Comparison of ENCODE assay signal across 23 mouse cellular contexts in the genomic region with DNA sequence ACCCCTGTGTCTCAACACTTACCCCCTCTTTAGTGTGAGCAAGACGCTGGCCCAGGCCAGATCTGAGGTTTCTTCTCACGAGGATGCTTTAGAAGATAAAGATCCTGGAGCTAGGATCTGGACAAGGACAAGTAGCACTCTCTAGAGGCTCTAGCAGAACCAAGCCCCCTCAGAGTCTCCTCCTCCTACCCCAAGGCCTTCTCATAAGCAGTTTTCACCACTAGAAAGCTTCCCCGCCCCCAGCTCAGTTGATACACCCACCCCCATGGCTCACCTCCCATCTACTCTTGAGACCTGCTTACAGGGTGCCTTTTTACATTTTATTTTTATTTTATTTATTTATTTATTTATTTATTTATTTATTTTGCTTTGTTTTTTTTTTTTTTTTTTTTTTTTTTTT. TPM values are rescaled to one million over a fixed set of nuclear protein-coding genes. Genes with fewer than 3 reads are reported as not detected.
A peak's percentile ranks its signal among the peaks of the same experiment; 100 is the strongest.
DNase-seq lines count a peak whose midpoint lies in the region; ATAC-seq and TF ChIP-seq lines count a peak whose summit lies in the region.
"Had no signal": no experiment of that assay in that cellular context is flagged by ENCODE, and none has a peak within 500 bp of the region (broad histone marks: within the 10 kb centered on the region; RNA-seq: fewer than 3 reads in every experiment).

No protein-coding gene starts in this region.

- H3K4me1 ChIP-seq in forebrain, embryonic 12.5 days, result peaks cover 37% of the 10 kb centered on the region
- peaks cover 14% of the 10 kb centered on the region for H3K4me1 ChIP-seq in forebrain, embryonic 15.5 days
- 0 out of 2 replicates have a peak, but pooled peaks cover 3% of the 10 kb centered on the region for H3K4me1 ChIP-seq in kidney, postnatal 0 days (replicated peaks; ENCODE audit: insufficient read depth, low read length)
- peaks cover 72% of the 10 kb centered on the region for H3K4me1 ChIP-seq in E14TG2a.4 (replicated peaks; ENCODE audit: low read depth, low read length)
- peaks cover 31% of the 10 kb centered on the region for H3K4me1 ChIP-seq in hindbrain, embryonic 14.5 days (replicated peaks; ENCODE audit: control insufficient read depth, insufficient read depth, low read length)

- no peaks in the 10 kb centered on the region for H3K27me3 ChIP-seq in forebrain, embryonic 12.5 days
- H3K27me3 ChIP-seq in forebrain, embryonic 15.5 days, result no peaks in the 10 kb centered on the region
- no peaks in the 10 kb centered on the region for H3K27me3 ChIP-seq in kidney, postnatal 0 days (ENCODE audit: insufficient read depth, low read length)
- H3K27me3 ChIP-seq in E14TG2a.4 (ENCODE audit: insufficient read depth, low read length), result no peaks in the 10 kb centered on the region
- H3K27me3 ChIP-seq in hindbrain, embryonic 14.5 days (ENCODE audit: control insufficient read depth, insufficient read depth, low read length), result no peaks in the 10 kb centered on the region
- H3K27me3 ChIP-seq: embryonic facial prominence, embryonic 13.5 days; lung, embryonic 15.5 days had no signal

- H3K9me3 ChIP-seq in forebrain, embryonic 12.5 days, result no peaks in the 10 kb centered on the region
- no peaks in the 10 kb centered on the region for H3K9me3 ChIP-seq in forebrain, embryonic 15.5 days
- no peaks in the 10 kb centered on the region for H3K9me3 ChIP-seq in kidney, postnatal 0 days (replicated peaks; ENCODE audit: low read length)
- no peaks in the 10 kb centered on the region for H3K9me3 ChIP-seq in E14TG2a.4 (ENCODE audit: low read length)
- H3K9me3 ChIP-seq in hindbrain, embryonic 14.5 days (ENCODE audit: control insufficient read depth, low read length), result no peaks in the 10 kb centered on the region
- H3K9me3 ChIP-seq: embryonic facial prominence, embryonic 13.5 days; lung, embryonic 15.5 days had no signal

- TF ChIP-seq CTCF in kidney, postnatal 0 days (IDR thresholded peaks at IDR 0.05; ENCODE audit: low read depth), result no peak
- TF ChIP-seq CTCF in E14TG2a.4 (conservative IDR thresholded peaks at IDR 0.05; ENCODE audit: low read length), result no peak

- no peak for ATAC-seq in forebrain, embryonic 12.5 days (ENCODE audit: low FRiP score)
- no peak for ATAC-seq in forebrain, embryonic 15.5 days (replicated peaks)
- no peak for ATAC-seq in kidney, postnatal 0 days (replicated peaks; ENCODE audit: low FRiP score, low read depth)
- ATAC-seq in hindbrain, embryonic 14.5 days (ENCODE audit: low FRiP score), result no peak

- no peak overlapping the region for H3K9ac ChIP-seq in forebrain, embryonic 12.5 days
- H3K9ac ChIP-seq in forebrain, embryonic 15.5 days (replicated peaks), result no peak overlapping the region
- H3K9ac ChIP-seq in kidney, postnatal 0 days (ENCODE audit: low read depth, low read length), result no peak overlapping the region
- H3K9ac ChIP-seq in hindbrain, embryonic 14.5 days, result no peak overlapping the region
- H3K9ac ChIP-seq: embryonic facial prominence, embryonic 13.5 days; liver, embryonic 14.5 days; lung, embryonic 15.5 days had no signal

- no peak for DNase-seq in kidney, postnatal 0 days (ENCODE audit: low spot score)
- DNase-seq in kidney, adult 11 months, result no peak
- DNase-seq in hindbrain, embryonic 14.5 days (ENCODE audit: low spot score), result no peak
- no peak for DNase-seq in layer of hippocampus, adult 9-11 months
- DNase-seq: adrenal gland, adult 8-10 months; cerebellum, adult 9-10 months; gastrocnemius, adult 2 months; heart, postnatal 4 days; kidney, postnatal 10 days; lung, postnatal 4 days; thymus, postnatal 25 days had no signal

- WGBS in forebrain, embryonic 12.5 days, result 63% methylated on average over 3 of the region's 3 CpGs
- WGBS in forebrain, embryonic 15.5 days, result 65% methylated on average over 3 of the region's 3 CpGs
- WGBS in kidney, postnatal 0 days, result 69% methylated on average over 3 of the region's 3 CpGs
- 59% methylated on average over 3 of the region's 3 CpGs for WGBS in hindbrain, embryonic 14.5 days

- H3K4me3 ChIP-seq in forebrain, embryonic 12.5 days (replicated peaks), result no peak overlapping the region
- H3K4me3 ChIP-seq in forebrain, embryonic 15.5 days, result no peak overlapping the region
- no peak overlapping the region for H3K4me3 ChIP-seq in kidney, postnatal 0 days (replicated peaks; ENCODE audit: low read depth, low read length)
- peak overlapping the region; percentile 43 for H3K4me3 ChIP-seq in E14TG2a.4 (replicated peaks; ENCODE audit: low read length)
- H3K4me3 ChIP-seq in hindbrain, embryonic 14.5 days (replicated peaks; ENCODE audit: low read length), result no peak overlapping the region
- H3K4me3 ChIP-seq: embryonic facial prominence, embryonic 13.5 days; gastrocnemius, adult 2 months; layer of hippocampus, adult 2 months; lung, embryonic 15.5 days; myocyte had no signal

- 0 out of 2 replicates have a peak, but pooled peaks cover under 1% of the 10 kb centered on the region for H3K36me3 ChIP-seq in forebrain, embryonic 12.5 days (replicated peaks)
- no peaks in the 10 kb centered on the region for H3K36me3 ChIP-seq in forebrain, embryonic 15.5 days
- H3K36me3 ChIP-seq in kidney, postnatal 0 days (ENCODE audit: insufficient read depth, low read length), result no peaks in the 10 kb centered on the region
- H3K36me3 ChIP-seq in E14TG2a.4 (ENCODE audit: insufficient read depth, low read length), result peaks cover 2% of the 10 kb centered on the region
- no peaks in the 10 kb centered on the region for H3K36me3 ChIP-seq in hindbrain, embryonic 14.5 days (replicated peaks; ENCODE audit: control insufficient read depth, insufficient read depth)
- H3K36me3 ChIP-seq: embryonic facial prominence, embryonic 13.5 days; lung, embryonic 15.5 days had no signal

- 0 out of 2 replicates have a peak overlapping the region, but pooled peaks have one; percentile 2 for H3K27ac ChIP-seq in forebrain, embryonic 12.5 days
- H3K27ac ChIP-seq in forebrain, embryonic 15.5 days (replicated peaks), result no peak overlapping the region
- peak overlapping the region; percentile 31; the same call in 1 of the 2 replicates for H3K27ac ChIP-seq in kidney, postnatal 0 days
- H3K27ac ChIP-seq in hindbrain, embryonic 14.5 days, result peak overlapping the region; percentile 21; the same call in 1 of the 2 replicates
- H3K27ac ChIP-seq: embryonic facial prominence, embryonic 13.5 days; gastrocnemius, adult 2 months; liver, embryonic 14.5 days; lung, embryonic 15.5 days; stomach, postnatal 0 days had no signal

- no peak overlapping the region for H3K4me2 ChIP-seq in forebrain, embryonic 12.5 days
- H3K4me2 ChIP-seq in forebrain, embryonic 15.5 days (replicated peaks), result no peak overlapping the region
- H3K4me2 ChIP-seq in kidney, postnatal 0 days (ENCODE audit: low read length), result no peak overlapping the region
- H3K4me2 ChIP-seq in hindbrain, embryonic 14.5 days (replicated peaks), result no peak overlapping the region
- H3K4me2 ChIP-seq: embryonic facial prominence, embryonic 13.5 days; heart, embryonic 11.5 days; lung, embryonic 15.5 days had no signal

RNA-seq across cellular contexts. Expression of a gene that starts 3.7 kb away (rescaled TPM):
- polyA plus RNA-seq in forebrain, embryonic 12.5 days (2016; fragmentation: Nextera tagmentation; extraction: Ambion mirVana), result 1,836 and 1,849 TPM in 2 replicates
- polyA plus RNA-seq in forebrain, embryonic 15.5 days (2015; fragmentation: Nextera tagmentation; extraction: Ambion mirVana), result 2,102 and 2,181 TPM in 2 replicates
- polyA plus RNA-seq in kidney, postnatal 0 days (2015; fragmentation: Nextera tagmentation; extraction: Ambion mirVana), result 613 and 625 TPM in 2 replicates
- polyA plus RNA-seq in hindbrain, embryonic 14.5 days (2014; fragmentation: Nextera tagmentation; extraction: Ambion mirVana), result 1,580 and 1,755 TPM in 2 replicates

RNA-seq across cellular contexts. Expression of a gene that starts 18.7 kb away (rescaled TPM):
- polyA plus RNA-seq in forebrain, embryonic 12.5 days (2016; fragmentation: Nextera tagmentation; extraction: Ambion mirVana), result not detected in 2 replicates
- 0.61 TPM in 1 of 2 replicates, not detected in the other for polyA plus RNA-seq in forebrain, embryonic 15.5 days (2015; fragmentation: Nextera tagmentation; extraction: Ambion mirVana)
- polyA plus RNA-seq in kidney, postnatal 0 days (2015; fragmentation: Nextera tagmentation; extraction: Ambion mirVana), result 0.37 and 0.78 TPM in 2 replicates
- 0.55 and 0.78 TPM in 2 replicates for polyA plus RNA-seq in hindbrain, embryonic 14.5 days (2014; fragmentation: Nextera tagmentation; extraction: Ambion mirVana)
- polyA plus RNA-seq: embryonic facial prominence, embryonic 13.5 days; heart, embryonic 11.5 days; intestine, embryonic 16.5 days; limb, embryonic 14.5 days; lung, embryonic 15.5 days had no signal

RNA-seq across cellular contexts. Expression of a gene that starts 18.8 kb away (rescaled TPM):
- polyA plus RNA-seq in forebrain, embryonic 12.5 days (2016; fragmentation: Nextera tagmentation; extraction: Ambion mirVana), result not detected in 2 replicates
- 0.34 TPM in 1 of 2 replicates, not detected in the other for polyA plus RNA-seq in forebrain, embryonic 15.5 days (2015; fragmentation: Nextera tagmentation; extraction: Ambion mirVana)
- polyA plus RNA-seq in kidney, postnatal 0 days (2015; fragmentation: Nextera tagmentation; extraction: Ambion mirVana), result 0.10 TPM in 1 of 2 replicates, not detected in the other
- 0.16 and 0.46 TPM in 2 replicates for polyA plus RNA-seq in hindbrain, embryonic 14.5 days (2014; fragmentation: Nextera tagmentation; extraction: Ambion mirVana)
- polyA plus RNA-seq: embryonic facial prominence, embryonic 13.5 days; heart, embryonic 11.5 days; intestine, embryonic 16.5 days; limb, embryonic 14.5 days; liver, embryonic 14.5 days; lung, embryonic 15.5 days; myocyte had no signal

RNA-seq across cellular contexts. Expression of a gene that starts 32.9 kb away (rescaled TPM):
- 207 and 221 TPM in 2 replicates for polyA plus RNA-seq in forebrain, embryonic 12.5 days (2016; fragmentation: Nextera tagmentation; extraction: Ambion mirVana)
- 119 and 130 TPM in 2 replicates for polyA plus RNA-seq in forebrain, embryonic 15.5 days (2015; fragmentation: Nextera tagmentation; extraction: Ambion mirVana)
- 170 and 196 TPM in 2 replicates for polyA plus RNA-seq in kidney, postnatal 0 days (2015; fragmentation: Nextera tagmentation; extraction: Ambion mirVana)
- polyA plus RNA-seq in hindbrain, embryonic 14.5 days (2014; fragmentation: Nextera tagmentation; extraction: Ambion mirVana), result 76.0 and 79.8 TPM in 2 replicates

RNA-seq across cellular contexts. Expression of a gene that starts 48.3 kb away (rescaled TPM):
- 27.3 and 29.4 TPM in 2 replicates for polyA plus RNA-seq in forebrain, embryonic 12.5 days (2016; fragmentation: Nextera tagmentation; extraction: Ambion mirVana)
- polyA plus RNA-seq in forebrain, embryonic 15.5 days (2015; fragmentation: Nextera tagmentation; extraction: Ambion mirVana), result 41.6 and 42.7 TPM in 2 replicates
- polyA plus RNA-seq in kidney, postnatal 0 days (2015; fragmentation: Nextera tagmentation; extraction: Ambion mirVana), result 25.6 and 27.8 TPM in 2 replicates
- 29.5 and 33.8 TPM in 2 replicates for polyA plus RNA-seq in hindbrain, embryonic 14.5 days (2014; fragmentation: Nextera tagmentation; extraction: Ambion mirVana)
